Mouse (Mus musculus) hindbrain, embryonic 14.5 days (tissue): Measurements from ENCODE around the gene Akap8. TPM values are rescaled to one million over a fixed set of nuclear protein-coding genes. Genes with fewer than 3 reads are reported as not detected.

ENCODE experiments used
- ATAC-seq: fragments of 200-750 bp; cut with Nextera tagmentation; 2 replicates; pipeline ENCODE4 v1.8.0; 2017; ENCODE audit warnings: moderate number of reproducible peaks, mild to moderate bottlenecking, moderate TSS enrichment, moderate library complexity; ENCODE audit not compliant: low FRiP score
- DNase-seq: peaks from one replicate; pipeline ENCODE4 v3.0.0-alpha.2; 2015; ENCODE audit warnings: low spot score
- H3K27ac ChIP-seq: fragments of 300-500 bp; sonication (generic); 2 replicates; pipeline ENCODE4 v1.5.1; 2014; ENCODE audit warnings: mild to moderate bottlenecking, moderate library complexity
- H3K27me3 ChIP-seq: fragments of 300-500 bp; sonication (generic); 2 replicates; pipeline ENCODE4 v1.6.1; 2014; ENCODE audit warnings: mild to moderate bottlenecking, low read length, mixed read lengths; ENCODE audit not compliant: control insufficient read depth, insufficient read depth
- H3K36me3 ChIP-seq: fragments of 300-500 bp; sonication (generic); replicated peaks from 2 replicates; pipeline ENCODE4 v1.6.1; 2014; ENCODE audit not compliant: control insufficient read depth, insufficient read depth
- H3K4me1 ChIP-seq: fragments of 300-500 bp; sonication (generic); replicated peaks from 2 replicates; pipeline ENCODE4 v1.6.1; 2014; ENCODE audit warnings: antibody characterized with exemption, low read length, mixed read lengths; ENCODE audit not compliant: control insufficient read depth, insufficient read depth
- H3K4me2 ChIP-seq: fragments of 300-500 bp; sonication (generic); replicated peaks from 2 replicates; pipeline ENCODE4 v1.6.1; 2014; ENCODE audit warnings: mild to moderate bottlenecking, moderate library complexity
- H3K4me3 ChIP-seq: fragments of 300-500 bp; sonication (generic); replicated peaks from 2 replicates; pipeline ENCODE4 v1.5.1; 2014; ENCODE audit warnings: mild to moderate bottlenecking, low read length
- H3K9ac ChIP-seq: fragments of 300-500 bp; sonication (generic); 2 replicates; pipeline ENCODE4 v1.6.1; 2014
- H3K9me3 ChIP-seq: fragments of 300-500 bp; sonication (generic); 2 replicates; pipeline ENCODE4 v1.6.1; 2016; ENCODE audit warnings: low read length; ENCODE audit not compliant: control insufficient read depth
- WGBS: fragments of 180-500 bp; shearing (Covaris S2); extraction: QIAGEN DNeasy Blood & Tissue Kit; methylation state at CpG from one replicate; pipeline ENCODE4 v1.1.7; 2014; 5-methylcytosine and 5-hydroxymethylcytosine counted together
- polyA plus RNA-seq: library from polyadenylated mRNA; unstranded; fragments of >200 nt; fragmentation: Nextera tagmentation; extraction: Ambion mirVana; gene quantifications from 2 replicates; pipeline ENCODE4 v1.2.1, GENCODE M21; 2014

Akap8 gene
- polyA plus RNA-seq: 41.8 and 46.2 TPM in 2 replicates

DNA sequence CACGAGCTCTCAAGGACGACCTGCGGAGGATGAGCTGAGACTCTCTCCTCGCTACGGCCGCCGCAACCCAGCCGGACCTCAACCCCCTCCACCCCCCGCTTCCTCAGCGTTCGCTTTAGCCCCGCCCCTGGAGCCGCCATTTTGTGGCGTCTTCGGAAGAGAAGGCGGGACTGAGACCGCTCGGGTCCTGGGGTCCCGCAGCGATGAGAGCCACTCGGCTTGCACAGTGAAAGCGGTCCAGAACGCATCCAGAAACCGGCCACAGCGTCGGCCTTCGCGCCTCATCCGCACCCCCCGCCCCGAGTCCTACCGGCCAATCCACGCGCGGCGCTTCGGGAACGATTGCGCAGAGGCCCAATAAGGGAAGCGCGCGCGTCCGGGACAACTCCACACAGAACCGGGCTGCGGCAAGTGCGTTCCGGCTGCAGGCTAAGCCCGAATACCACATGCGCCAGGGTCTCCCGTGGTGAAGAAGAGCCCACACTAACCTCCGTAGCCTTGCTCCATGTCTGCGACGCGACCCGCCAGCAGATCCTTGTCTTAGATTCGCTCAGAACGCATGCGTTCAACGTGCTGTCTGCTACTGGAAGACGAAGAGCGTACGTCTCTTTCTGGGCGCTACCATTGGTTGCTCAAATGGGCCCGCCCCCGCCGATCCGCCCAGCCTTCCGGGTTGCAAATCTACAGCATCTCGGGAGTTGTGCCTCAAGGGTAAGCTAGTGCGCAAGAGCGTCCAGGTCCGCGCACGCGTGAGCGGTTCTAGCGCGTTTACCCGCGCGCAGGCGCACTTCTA is at the start of gene Akap8:
TSS of gene Akap8 (minus strand) at position 642 of the 793 bp plus-strand sequence.
- H3K9ac ChIP-seq: peak within 1 kb of the TSS; percentile 85
- peak within 1 kb of the TSS; percentile 96 for H3K27ac ChIP-seq
- no peaks in the 10 kb centered on the region for H3K27me3 ChIP-seq
- peaks cover 20% of the 10 kb centered on the region for H3K4me1 ChIP-seq
- peak within 1 kb of the TSS; percentile 70 for H3K4me3 ChIP-seq
- DNase-seq (peak; percentile 99), ATAC-seq (peak; percentile 97)
- peak within 1 kb of the TSS; percentile 94 for H3K4me2 ChIP-seq
- peaks cover 41% of the 10 kb centered on the region for H3K36me3 ChIP-seq
- H3K9me3 ChIP-seq: no peaks in the 10 kb centered on the region
- WGBS: under 1% methylated on average over 83 of the region's 83 CpGs

GRCm38 (mm10) chr17:32368991-32369578 is 48.0 kb upstream of the Akap8 start:
- Histone ChIP-seq H3K27ac (no peak overlapping the region), H3K27me3 (no peaks in the 10 kb centered on the region), H3K9ac (no peak overlapping the region), H3K36me3 (peaks cover 17% of the 10 kb centered on the region), H3K4me3 (no peak overlapping the region), H3K4me2 (peak overlapping the region; percentile 33), H3K4me1 (no peaks in the 10 kb centered on the region; the same call in 1 of the 2 replicates), H3K9me3 (no peaks in the 10 kb centered on the region)
- 21% methylated on average over 11 of the region's 17 CpGs for WGBS
- DNase-seq: no peak
- no peak for ATAC-seq

DNA sequence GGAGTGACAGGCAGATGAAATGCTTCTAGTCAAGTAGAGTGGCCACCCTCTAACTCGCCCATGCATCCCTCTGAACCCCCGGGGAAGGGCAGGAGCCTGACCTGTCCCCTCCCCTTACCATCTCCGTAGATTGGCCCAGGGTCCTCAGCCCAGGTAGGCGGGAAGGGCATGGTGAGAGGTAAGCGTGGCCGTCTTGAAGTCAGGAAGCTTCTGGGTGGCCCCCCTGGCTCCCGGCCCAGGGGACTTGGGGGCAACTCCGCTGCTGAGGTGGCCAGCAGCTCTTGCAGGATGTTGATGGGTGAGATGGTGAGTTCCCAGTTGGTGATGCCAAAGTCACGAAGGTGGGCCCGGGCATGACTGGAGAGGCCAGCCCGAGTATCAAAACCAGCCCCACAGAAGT is 46.7 kb upstream of the Akap8 start:
- 93% methylated on average over 11 of the region's 11 CpGs for WGBS
- Histone ChIP-seq H3K4me1 (peaks cover 7% of the 10 kb centered on the region), H3K4me2 (no peak overlapping the region), H3K27me3 (no peaks in the 10 kb centered on the region), H3K9me3 (no peaks in the 10 kb centered on the region), H3K4me3 (no peak overlapping the region), H3K9ac (no peak overlapping the region), H3K27ac (no peak overlapping the region), H3K36me3 (peaks cover 17% of the 10 kb centered on the region)
- DNase-seq: no peak
- ATAC-seq: no peak

- 90% methylated on average over 1 of the region's 1 CpGs for WGBS
- peaks cover 13% of the 10 kb centered on the region for H3K4me1 ChIP-seq
- DNase-seq (no peak), ATAC-seq (no peak)
- no peaks in the 10 kb centered on the region for H3K9me3 ChIP-seq
- H3K27ac ChIP-seq: no peak overlapping the region
- H3K4me3 ChIP-seq: no peak overlapping the region
- no peaks in the 10 kb centered on the region for H3K27me3 ChIP-seq
- no peak overlapping the region for H3K9ac ChIP-seq
- H3K36me3 ChIP-seq: peaks cover 42% of the 10 kb centered on the region
- no peak overlapping the region for H3K4me2 ChIP-seq
Observed at GRCm38 (mm10) chr17:32365296-32365695, 44.3 kb upstream of the Akap8 start.

DNA sequence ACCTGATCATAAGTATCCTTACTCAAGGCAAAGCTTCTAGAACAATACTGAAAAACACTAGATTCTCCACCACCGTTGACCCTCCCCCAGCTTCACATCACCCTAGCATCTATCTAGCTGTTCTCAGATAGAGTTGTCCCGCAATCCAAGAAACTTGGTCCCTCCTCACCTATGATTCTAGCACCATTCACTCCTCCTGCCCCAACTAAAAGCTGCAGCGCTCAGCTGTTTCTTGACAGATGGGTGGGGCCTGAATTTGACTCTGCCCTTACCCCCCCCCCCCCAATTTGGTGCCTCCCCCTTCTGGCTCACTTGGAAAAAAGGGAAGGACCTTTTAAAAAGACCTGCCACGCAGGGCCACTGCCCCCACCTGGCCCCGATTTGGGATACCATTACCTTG is 43.8 kb upstream of the Akap8 start:
- H3K9ac ChIP-seq: peak overlapping the region; percentile 94
- 56% methylated on average over 5 of the region's 5 CpGs for WGBS
- peak overlapping the region; percentile 90 for H3K4me3 ChIP-seq
- no peaks in the 10 kb centered on the region for H3K9me3 ChIP-seq
- peak overlapping the region; percentile 80 for H3K27ac ChIP-seq
- H3K4me1 ChIP-seq: peaks cover 13% of the 10 kb centered on the region
- ATAC-seq (no peak), DNase-seq (no peak)
- H3K4me2 ChIP-seq: peak overlapping the region; percentile 56
- H3K27me3 ChIP-seq: no peaks in the 10 kb centered on the region
- H3K36me3 ChIP-seq: peaks cover 46% of the 10 kb centered on the region

GRCm38 (mm10) chr17:32364331-32364730 is 43.3 kb upstream of the Akap8 start:
- ATAC-seq (peak; percentile 95), DNase-seq (peak; percentile 95)
- Histone ChIP-seq H3K27me3 (no peaks in the 10 kb centered on the region), H3K4me3 (peak overlapping the region; percentile 90), H3K27ac (peak overlapping the region; percentile 80), H3K4me1 (peaks cover 13% of the 10 kb centered on the region), H3K9ac (peak overlapping the region; percentile 94), H3K9me3 (no peaks in the 10 kb centered on the region), H3K36me3 (peaks cover 51% of the 10 kb centered on the region), H3K4me2 (peak overlapping the region; percentile 56)
- WGBS: under 1% methylated on average over 43 of the region's 47 CpGs

DNA sequence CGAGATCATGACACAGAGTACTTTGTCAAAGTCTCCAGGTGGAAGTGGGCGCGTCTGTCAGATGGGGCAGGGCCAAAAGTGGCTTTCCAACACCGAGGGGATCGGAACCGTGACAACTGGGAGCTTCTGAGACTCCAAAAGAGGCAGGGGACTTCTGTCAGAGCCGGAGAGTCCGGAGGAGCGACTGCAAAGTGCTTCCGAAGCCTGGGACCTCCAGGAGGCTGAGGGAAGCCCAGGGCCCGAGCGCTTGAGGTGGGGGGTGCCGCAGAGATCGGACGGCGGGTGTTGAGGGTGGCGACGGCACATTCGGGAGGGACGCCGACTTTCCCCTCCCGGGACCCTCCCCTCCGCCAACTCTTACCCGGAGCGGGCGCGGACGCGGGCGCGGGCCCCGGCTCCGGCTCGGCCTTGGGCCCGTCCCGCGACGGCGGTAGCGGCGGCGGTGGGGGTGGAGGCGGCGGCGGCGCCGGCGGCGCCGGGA is 42.8 kb upstream of the Akap8 start:
- DNase-seq: peak; percentile 25

GRCm38 (mm10) chr17:32362686-32363085 is 41.6 kb upstream of the Akap8 start:
- H3K4me3 ChIP-seq: peak overlapping the region; percentile 90; the same call in 1 of the 2 replicates
- peaks cover 68% of the 10 kb centered on the region for H3K36me3 ChIP-seq
- ATAC-seq (no peak), DNase-seq (no peak)
- peak overlapping the region; percentile 94; the same call in 1 of the 2 replicates for H3K9ac ChIP-seq
- H3K4me1 ChIP-seq: peaks cover 13% of the 10 kb centered on the region
- 90% methylated on average over 4 of the region's 4 CpGs for WGBS
- no peaks in the 10 kb centered on the region for H3K27me3 ChIP-seq
- peak overlapping the region; percentile 56 for H3K4me2 ChIP-seq
- no peak overlapping the region for H3K27ac ChIP-seq
- H3K9me3 ChIP-seq: no peaks in the 10 kb centered on the region

More for the DNA sequence above, 42.8 kb upstream of the Akap8 start:
- H3K4me1 ChIP-seq: peaks cover 13% of the 10 kb centered on the region
- peaks cover 56% of the 10 kb centered on the region for H3K36me3 ChIP-seq
- peak overlapping the region; percentile 56 for H3K4me2 ChIP-seq
- H3K9me3 ChIP-seq: no peaks in the 10 kb centered on the region
- peak overlapping the region; percentile 80 for H3K27ac ChIP-seq
- WGBS: under 1% methylated on average over 22 of the region's 50 CpGs
- H3K27me3 ChIP-seq: no peaks in the 10 kb centered on the region
- peak overlapping the region; percentile 94 for H3K9ac ChIP-seq
- ATAC-seq: peak; percentile 57
- H3K4me3 ChIP-seq: peak overlapping the region; percentile 90

GRCm38 (mm10) chr17:32359928-32360327 is 38.9 kb upstream of the Akap8 start:
- Histone ChIP-seq H3K9me3 (no peaks in the 10 kb centered on the region), H3K36me3 (peaks cover 78% of the 10 kb centered on the region), H3K27ac (no peak overlapping the region), H3K4me2 (no peak overlapping the region), H3K27me3 (no peaks in the 10 kb centered on the region), H3K4me1 (peaks cover 13% of the 10 kb centered on the region), H3K4me3 (no peak overlapping the region), H3K9ac (no peak overlapping the region)
- no peak for DNase-seq
- no peak for ATAC-seq
- WGBS: 87% methylated on average over 18 of the region's 18 CpGs
